Mouse (Mus musculus) lung, adult 2 months (tissue): ENCODE results near the gene Eif2ak3.

Experiments
- CTCF ChIP-seq: fragments of 200-500 bp; IDR thresholded peaks from 2 replicates; pipeline ENCODE4 v1.5.1; 2011; ENCODE audit warnings: mild to moderate bottlenecking, low read length, control low read depth; ENCODE audit not compliant: insufficient read depth
- POLR2A ChIP-seq: fragments of 200-500 bp; IDR thresholded peaks from 2 replicates; pipeline ENCODE4 v1.6.1; 2011; ENCODE audit warnings: low read depth, mild to moderate bottlenecking, control low read depth, low read length, borderline replicate concordance; ENCODE audit errors: extremely low read depth

DNA sequence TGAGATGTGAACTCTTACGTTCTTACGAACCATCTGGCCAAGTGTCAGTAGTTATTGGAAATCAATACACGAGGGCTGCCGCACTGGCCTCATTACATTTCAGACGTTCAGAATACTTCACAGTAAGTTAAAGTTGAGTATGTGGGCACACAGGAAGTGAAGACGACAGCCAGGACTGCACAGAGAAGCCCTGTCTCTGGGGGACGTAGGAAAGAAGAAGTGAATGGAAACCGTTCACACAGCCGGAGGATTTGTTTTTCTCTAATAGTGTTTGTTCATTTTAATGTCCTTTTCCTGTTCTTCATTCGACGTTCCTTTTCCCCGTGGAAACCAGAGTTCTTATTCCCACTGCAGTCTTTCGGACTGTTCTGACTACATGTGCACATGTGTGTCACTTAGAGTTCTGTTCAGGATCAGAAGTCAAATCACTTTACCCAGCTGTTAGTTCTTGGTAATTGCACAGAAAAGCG is 27.2 kb downstream of the Eif2ak3 start:
- TF ChIP-seq CTCF (no peak), POLR2A (no peak)
